Mouse (Mus musculus) hindbrain, embryonic 14.5 days (tissue): ENCODE measurements around the gene Hras. TPM values are rescaled to one million over a fixed set of nuclear protein-coding genes. Genes with fewer than 3 reads are reported as not detected.
A peak's percentile ranks its signal among the peaks of the same experiment; 100 is the strongest.

Experiments
- ATAC-seq: fragments of 200-750 bp; cut with Nextera tagmentation; 2 replicates; pipeline ENCODE4 v1.8.0; 2017; ENCODE audit warnings: moderate number of reproducible peaks, mild to moderate bottlenecking, moderate TSS enrichment, moderate library complexity; ENCODE audit not compliant: low FRiP score
- DNase-seq: peaks from one replicate; pipeline ENCODE4 v3.0.0-alpha.2; 2015; ENCODE audit warnings: low spot score
- H3K27ac ChIP-seq: fragments of 300-500 bp; sonication (generic); 2 replicates; pipeline ENCODE4 v1.5.1; 2014; ENCODE audit warnings: mild to moderate bottlenecking, moderate library complexity
- H3K27me3 ChIP-seq: fragments of 300-500 bp; sonication (generic); 2 replicates; pipeline ENCODE4 v1.6.1; 2014; ENCODE audit warnings: mild to moderate bottlenecking, low read length, mixed read lengths; ENCODE audit not compliant: control insufficient read depth, insufficient read depth
- H3K36me3 ChIP-seq: fragments of 300-500 bp; sonication (generic); replicated peaks from 2 replicates; pipeline ENCODE4 v1.6.1; 2014; ENCODE audit not compliant: control insufficient read depth, insufficient read depth
- H3K4me1 ChIP-seq: fragments of 300-500 bp; sonication (generic); replicated peaks from 2 replicates; pipeline ENCODE4 v1.6.1; 2014; ENCODE audit warnings: antibody characterized with exemption, low read length, mixed read lengths; ENCODE audit not compliant: control insufficient read depth, insufficient read depth
- H3K4me2 ChIP-seq: fragments of 300-500 bp; sonication (generic); replicated peaks from 2 replicates; pipeline ENCODE4 v1.6.1; 2014; ENCODE audit warnings: mild to moderate bottlenecking, moderate library complexity
- H3K4me3 ChIP-seq: fragments of 300-500 bp; sonication (generic); replicated peaks from 2 replicates; pipeline ENCODE4 v1.5.1; 2014; ENCODE audit warnings: mild to moderate bottlenecking, low read length
- H3K9ac ChIP-seq: fragments of 300-500 bp; sonication (generic); 2 replicates; pipeline ENCODE4 v1.6.1; 2014
- H3K9me3 ChIP-seq: fragments of 300-500 bp; sonication (generic); 2 replicates; pipeline ENCODE4 v1.6.1; 2016; ENCODE audit warnings: low read length; ENCODE audit not compliant: control insufficient read depth
- WGBS: fragments of 180-500 bp; shearing (Covaris S2); extraction: QIAGEN DNeasy Blood & Tissue Kit; methylation state at CpG from one replicate; pipeline ENCODE4 v1.1.7; 2014; 5-methylcytosine and 5-hydroxymethylcytosine counted together
- polyA plus RNA-seq: library from polyadenylated mRNA; unstranded; fragments of >200 nt; fragmentation: Nextera tagmentation; extraction: Ambion mirVana; gene quantifications from 2 replicates; pipeline ENCODE4 v1.2.1, GENCODE M21; 2014

The Hras gene
- 168 and 187 TPM in 2 replicates for polyA plus RNA-seq

- Histone ChIP-seq H3K9me3 (no peaks in the 10 kb centered on the region), H3K4me2 (peak within 1 kb of the TSS; percentile 97), H3K4me3 (peak within 1 kb of the TSS; percentile 97), H3K27ac (peak within 1 kb of the TSS; percentile 82), H3K27me3 (no peaks in the 10 kb centered on the region), H3K36me3 (peaks cover 34% of the 10 kb centered on the region), H3K9ac (peak within 1 kb of the TSS; percentile 97), H3K4me1 (peaks cover 21% of the 10 kb centered on the region)
- WGBS: under 1% methylated on average over 30 of the region's 39 CpGs
- ATAC-seq (peak; percentile 95), DNase-seq (peak; percentile 98)
Measured at GRCm38 (mm10) chr7:141193948-141194347, at the start of gene Hras, which contains the start of gene Lrrc56. TSS of gene Hras (minus strand) at chr7:141194005. TSS of gene Lrrc56 (plus strand) at chr7:141194157.

GRCm38 (mm10) chr7:141231551-141231950 is 37.7 kb upstream of the Hras start:
- Histone ChIP-seq H3K9ac (no peak overlapping the region), H3K9me3 (no peaks in the 10 kb centered on the region), H3K4me2 (no peak overlapping the region), H3K4me1 (peaks cover 14% of the 10 kb centered on the region), H3K36me3 (peaks cover 63% of the 10 kb centered on the region), H3K27me3 (no peaks in the 10 kb centered on the region), H3K4me3 (no peak overlapping the region), H3K27ac (no peak overlapping the region)
- WGBS: 93% methylated on average over 9 of the region's 10 CpGs
- DNase-seq: no peak
- no peak for ATAC-seq

GRCm38 (mm10) chr7:141231111-141231510 is 37.3 kb upstream of the Hras start:
- no peak for DNase-seq
- Histone ChIP-seq H3K27me3 (no peaks in the 10 kb centered on the region), H3K27ac (no peak overlapping the region), H3K4me2 (no peak overlapping the region), H3K9ac (no peak overlapping the region), H3K4me1 (peaks cover 14% of the 10 kb centered on the region), H3K9me3 (no peaks in the 10 kb centered on the region), H3K4me3 (no peak overlapping the region), H3K36me3 (peaks cover 59% of the 10 kb centered on the region)
- 97% methylated on average over 3 of the region's 3 CpGs for WGBS
- ATAC-seq: no peak

- Histone ChIP-seq H3K4me3 (no peak overlapping the region), H3K9me3 (no peaks in the 10 kb centered on the region), H3K27ac (no peak overlapping the region), H3K27me3 (no peaks in the 10 kb centered on the region), H3K36me3 (peaks cover 53% of the 10 kb centered on the region), H3K9ac (no peak overlapping the region), H3K4me1 (peaks cover 14% of the 10 kb centered on the region), H3K4me2 (peak overlapping the region; percentile 98; the same call in 1 of the 2 replicates)
- DNase-seq (no peak), ATAC-seq (no peak)
- over 99% methylated on average over 4 of the region's 4 CpGs for WGBS
Measured at GRCm38 (mm10) chr7:141230570-141230969, 36.8 kb upstream of the Hras start.

- no peaks in the 10 kb centered on the region for H3K9me3 ChIP-seq
- H3K27me3 ChIP-seq: no peaks in the 10 kb centered on the region
- ATAC-seq (no peak), DNase-seq (no peak)
- WGBS: 61% methylated on average over 6 of the region's 6 CpGs
- H3K9ac ChIP-seq: peak overlapping the region; percentile 98
- H3K4me3 ChIP-seq: peak overlapping the region; percentile 100
- H3K36me3 ChIP-seq: peaks cover 45% of the 10 kb centered on the region
- peaks cover 14% of the 10 kb centered on the region for H3K4me1 ChIP-seq
- peak overlapping the region; percentile 98 for H3K4me2 ChIP-seq
- H3K27ac ChIP-seq: no peak overlapping the region
Measured at GRCm38 (mm10) chr7:141229702-141230101, 35.9 kb upstream of the Hras start.

GRCm38 (mm10) chr7:141228279-141229067 is 34.7 kb upstream of the Hras start, which contains the start of gene Phrf1:
TSS of gene Phrf1 (plus strand) at chr7:141228784.
- peak; percentile 95 for DNase-seq
- H3K4me1 ChIP-seq: peaks cover 14% of the 10 kb centered on the region
- peak within 1 kb of the TSS; percentile 98 for H3K4me2 ChIP-seq
- under 1% methylated on average over 76 of the region's 76 CpGs for WGBS
- H3K27ac ChIP-seq: peak within 1 kb of the TSS; percentile 96
- no peaks in the 10 kb centered on the region for H3K27me3 ChIP-seq
- H3K36me3 ChIP-seq: peaks cover 32% of the 10 kb centered on the region
- peak within 1 kb of the TSS; percentile 98 for H3K9ac ChIP-seq
- H3K4me3 ChIP-seq: peak within 1 kb of the TSS; percentile 100
- H3K9me3 ChIP-seq: no peaks in the 10 kb centered on the region
- ATAC-seq: peak; percentile 93

GRCm38 (mm10) chr7:141227796-141228195 is 34.0 kb upstream of the Hras start:
- peaks cover 15% of the 10 kb centered on the region for H3K4me1 ChIP-seq
- H3K27me3 ChIP-seq: no peaks in the 10 kb centered on the region
- no peak overlapping the region for H3K9ac ChIP-seq
- H3K27ac ChIP-seq: peak overlapping the region; percentile 96; the same call in 1 of the 2 replicates
- 76% methylated on average over 4 of the region's 4 CpGs for WGBS
- no peak for ATAC-seq
- DNase-seq: no peak
- H3K36me3 ChIP-seq: peaks cover 26% of the 10 kb centered on the region
- no peaks in the 10 kb centered on the region for H3K9me3 ChIP-seq
- H3K4me3 ChIP-seq: no peak overlapping the region
- peak overlapping the region; percentile 98 for H3K4me2 ChIP-seq

- Histone ChIP-seq H3K36me3 (peaks cover 13% of the 10 kb centered on the region), H3K4me1 (peaks cover 25% of the 10 kb centered on the region), H3K27me3 (no peaks in the 10 kb centered on the region), H3K27ac (no peak overlapping the region), H3K4me2 (no peak overlapping the region), H3K4me3 (no peak overlapping the region), H3K9ac (no peak overlapping the region), H3K9me3 (no peaks in the 10 kb centered on the region)
- 87% methylated on average over 6 of the region's 6 CpGs for WGBS
- no peak for ATAC-seq
- no peak for DNase-seq
Measured at GRCm38 (mm10) chr7:141226535-141226934, 32.7 kb upstream of the Hras start.

- ATAC-seq: no peak
- H3K9me3 ChIP-seq: no peaks in the 10 kb centered on the region
- no peaks in the 10 kb centered on the region for H3K27me3 ChIP-seq
- H3K4me3 ChIP-seq: no peak overlapping the region
- H3K4me2 ChIP-seq: no peak overlapping the region
- peaks cover 18% of the 10 kb centered on the region for H3K4me1 ChIP-seq
- no peak for DNase-seq
- H3K36me3 ChIP-seq: no peaks in the 10 kb centered on the region; the same call in 1 of the 2 replicates
- 91% methylated on average over 4 of the region's 4 CpGs for WGBS
- no peak overlapping the region for H3K27ac ChIP-seq
- H3K9ac ChIP-seq: no peak overlapping the region
Measured at GRCm38 (mm10) chr7:141222696-141223215, 29.0 kb upstream of the Hras start.
